Mouse (Mus musculus): ENCODE data around the gene Gng7.
A peak's percentile ranks its signal among the peaks of the same experiment; 100 is the strongest.

Gng7 gene

DNA sequence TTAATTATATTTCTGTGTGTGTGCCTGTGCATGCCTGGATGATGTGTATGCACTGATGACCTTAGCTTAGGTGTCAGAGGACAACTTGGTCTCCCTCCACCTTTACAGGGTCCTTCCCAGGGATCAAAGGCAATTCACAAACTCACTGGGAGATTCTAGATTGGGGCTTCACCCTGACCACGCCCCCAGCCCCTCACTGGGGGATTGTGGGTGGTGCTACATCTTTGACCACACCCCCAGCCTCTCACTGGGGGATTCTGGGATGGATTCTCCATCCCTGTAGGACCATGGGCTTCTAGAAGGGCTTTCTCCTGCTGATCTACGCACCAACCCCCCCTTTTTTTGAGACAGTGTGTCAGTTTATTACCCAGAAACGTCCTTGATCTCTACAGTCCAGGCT is 89.3 kb downstream of the Gng7 start:
- DNase-seq (ENCODE audit: low spot score): no peak

DNA sequence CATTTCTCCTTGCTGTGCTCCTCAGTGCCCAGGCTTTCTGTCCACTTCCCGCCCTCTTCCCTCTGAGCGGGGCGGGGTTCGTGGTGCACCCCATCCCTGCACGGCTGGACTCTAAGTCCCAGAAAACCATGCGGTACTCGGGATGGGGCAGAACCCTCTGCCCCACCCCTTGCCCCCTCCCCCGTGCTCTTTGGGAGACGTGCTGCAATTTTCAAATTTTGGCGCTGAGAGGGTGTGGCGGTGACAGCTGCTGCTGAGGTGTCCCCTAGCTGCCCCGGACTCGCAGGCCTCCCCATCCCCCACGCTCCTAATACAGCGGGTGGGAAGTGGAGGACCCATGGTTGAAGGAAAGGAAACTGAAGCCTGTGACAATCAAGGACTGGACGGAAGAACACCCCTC is 92.8 kb downstream of the Gng7 start:
- no peak for DNase-seq (ENCODE audit: low spot score)

GRCm38 (mm10) chr10:80917779-80918434 is 96.8 kb downstream of the Gng7 start, which contains the start of gene Lmnb2:
Lmnb2 (minus strand) TSS chr10:80918245.
- no peak for DNase-seq (ENCODE audit: low spot score)

DNA sequence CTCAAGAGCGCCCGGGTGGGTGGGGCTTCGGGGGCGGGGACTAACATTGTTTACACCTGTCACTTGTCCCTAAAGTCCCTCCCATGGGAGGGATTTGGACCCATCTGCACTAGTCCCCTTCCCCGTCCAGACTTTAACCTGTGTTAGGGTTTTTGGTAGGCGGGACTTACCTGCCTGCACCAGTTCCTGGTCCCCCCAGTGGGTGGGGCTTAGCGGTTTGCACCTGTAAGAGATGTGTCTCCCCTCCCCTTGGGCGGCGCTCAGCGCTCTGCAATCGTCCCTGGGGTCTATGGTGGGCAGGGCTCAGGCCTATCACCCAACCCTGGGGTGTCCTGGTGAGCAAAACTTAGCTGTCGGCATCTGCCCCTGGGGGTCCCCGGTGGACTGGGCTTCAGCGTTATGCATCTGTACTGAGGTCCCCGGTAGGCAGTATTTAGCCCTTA is 97.4 kb downstream of the Gng7 start:
- no peak for DNase-seq (ENCODE audit: low spot score)

- DNase-seq (ENCODE audit: low spot score): no peak
These were observed 99.0 kb downstream of the Gng7 start for GRCm38 (mm10) chr10:80915736-80916135.

GRCm38 (mm10) chr10:80915260-80915659 is 99.5 kb downstream of the Gng7 start:
- no peak for DNase-seq (ENCODE audit: low spot score)

DNA sequence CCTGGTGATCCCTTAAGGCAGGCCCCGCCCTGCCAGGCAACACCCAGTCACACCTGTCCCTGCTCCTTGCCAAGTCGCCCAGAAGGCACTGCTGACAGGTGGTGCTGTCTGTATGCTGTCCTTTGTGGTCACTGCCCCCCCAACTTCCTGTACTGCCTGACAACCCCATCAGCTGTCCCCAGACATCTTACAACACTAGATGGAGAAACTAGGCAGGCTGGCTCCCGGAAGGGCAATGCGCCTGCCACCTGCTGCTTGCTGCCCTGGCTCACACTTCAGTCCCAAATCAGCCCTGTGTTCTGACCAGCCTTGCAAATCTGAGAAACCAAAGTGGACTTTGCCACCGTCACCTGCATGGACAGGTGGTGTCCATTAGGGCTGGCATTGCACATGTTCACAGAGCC is 100.5 kb downstream of the Gng7 start:
- DNase-seq (ENCODE audit: low spot score): no peak

DNA sequence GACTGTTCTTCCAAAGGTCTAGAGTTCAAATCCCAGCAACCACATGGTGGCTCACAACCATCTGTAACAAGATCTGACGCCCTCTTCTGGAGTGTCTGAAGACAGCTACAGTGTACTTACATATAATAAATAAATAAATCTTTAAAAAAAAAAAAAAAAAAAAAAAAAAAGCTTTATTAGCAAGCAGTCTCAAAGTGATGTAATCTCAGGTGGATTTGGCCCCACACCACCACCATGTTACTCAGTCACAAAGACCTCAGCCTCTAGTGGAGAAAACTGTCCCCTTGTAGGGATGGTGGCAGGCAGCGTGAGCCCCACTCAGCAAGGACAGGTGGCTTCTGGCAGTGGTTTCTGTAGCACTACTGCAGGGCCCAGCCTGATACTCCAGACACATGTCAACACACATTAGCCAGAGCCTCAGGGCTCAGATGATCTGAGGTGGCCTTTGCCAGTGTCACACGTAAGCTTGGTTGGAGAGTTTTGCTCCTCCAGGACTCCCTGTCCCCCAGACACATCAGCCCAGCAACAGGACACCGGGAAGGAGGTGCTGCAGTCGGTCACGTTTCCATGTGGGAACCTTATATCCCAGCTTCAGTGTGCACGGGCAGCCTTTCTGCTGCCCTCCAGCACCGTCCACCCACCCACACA is 101.3 kb downstream of the Gng7 start:
- no peak for DNase-seq (ENCODE audit: low spot score)

DNA sequence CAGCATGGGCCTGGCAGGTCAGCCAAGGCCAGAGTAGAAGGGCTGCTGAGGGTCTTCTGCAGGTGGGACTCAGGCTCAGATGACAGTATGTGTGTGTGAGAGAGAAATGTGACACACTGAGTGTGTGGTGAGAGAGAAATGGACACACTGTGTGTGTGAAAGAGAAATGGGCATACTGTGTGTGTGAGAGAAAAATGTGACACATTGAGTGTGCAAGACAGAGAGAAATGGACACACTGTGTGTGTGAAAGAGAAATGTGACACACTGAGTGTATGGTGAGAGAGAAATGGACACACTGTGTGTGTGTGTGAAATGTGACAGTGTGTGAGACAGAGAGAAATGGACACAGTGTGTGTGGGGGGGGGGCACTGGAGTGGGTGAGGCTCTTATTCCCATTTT is 102.9 kb downstream of the Gng7 start:
- DNase-seq (ENCODE audit: low spot score): no peak

DNA sequence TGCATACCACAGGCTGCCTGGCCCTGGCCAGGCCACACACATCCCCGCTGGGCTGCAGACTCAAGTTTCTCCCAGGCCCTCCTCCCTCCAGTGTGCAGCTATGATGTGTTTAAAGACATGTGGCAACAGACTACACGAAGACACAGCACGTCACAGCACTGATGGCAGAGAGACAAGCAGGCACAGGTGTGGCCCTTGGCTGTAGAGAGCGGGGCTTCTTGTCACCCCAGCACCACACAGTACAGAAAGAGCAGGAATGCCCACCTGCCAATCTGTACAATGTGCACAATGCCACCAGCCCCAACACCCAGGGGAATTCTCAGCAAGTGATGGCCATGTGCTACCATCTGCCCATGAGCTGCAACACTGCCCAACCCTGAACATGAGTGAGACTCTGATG is 103.4 kb downstream of the Gng7 start:
- DNase-seq (ENCODE audit: low spot score): no peak

- DNase-seq (ENCODE audit: low spot score): no peak
These were observed 105.2 kb downstream of the Gng7 start for GRCm38 (mm10) chr10:80909375-80910162.

GRCm38 (mm10) chr10:80904709-80905108 is 110.0 kb downstream of the Gng7 start:
- no peak for DNase-seq (ENCODE audit: low spot score)

DNA sequence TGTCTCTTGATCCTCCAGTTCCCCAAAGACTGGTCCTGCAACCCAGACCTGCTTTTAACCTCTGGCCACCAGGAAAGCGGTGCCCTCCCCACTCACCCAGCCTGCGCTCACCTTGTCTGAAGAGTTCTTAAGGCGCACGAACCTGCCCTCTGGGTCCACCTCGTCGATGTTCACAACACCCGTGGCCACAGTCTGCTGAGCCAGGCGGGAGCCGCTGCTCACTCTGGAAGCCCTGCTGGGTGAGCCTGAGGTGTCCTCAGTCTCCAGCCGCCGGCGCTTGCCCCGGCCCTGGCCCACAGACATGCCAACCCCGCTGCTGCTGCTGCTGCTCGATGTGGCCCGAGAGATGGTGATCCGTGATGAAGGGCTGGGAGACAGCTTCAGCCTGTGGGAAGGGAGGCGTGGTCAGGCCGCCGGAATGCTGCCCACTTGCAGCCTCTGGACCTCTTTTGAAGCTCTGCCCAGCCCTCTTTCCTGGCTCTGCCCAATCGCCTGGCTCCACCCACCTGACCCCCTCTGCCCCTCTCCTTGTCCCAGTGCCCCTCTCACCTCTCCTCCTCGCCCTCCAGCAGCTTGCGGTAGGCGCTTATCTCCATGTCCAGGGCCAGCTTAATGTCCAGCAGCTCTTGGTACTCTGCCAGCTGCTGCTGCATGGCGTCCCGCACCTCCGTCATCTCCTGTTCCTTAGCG is 110.6 kb downstream of the Gng7 start:
- DNase-seq (ENCODE audit: low spot score): no peak

DNA sequence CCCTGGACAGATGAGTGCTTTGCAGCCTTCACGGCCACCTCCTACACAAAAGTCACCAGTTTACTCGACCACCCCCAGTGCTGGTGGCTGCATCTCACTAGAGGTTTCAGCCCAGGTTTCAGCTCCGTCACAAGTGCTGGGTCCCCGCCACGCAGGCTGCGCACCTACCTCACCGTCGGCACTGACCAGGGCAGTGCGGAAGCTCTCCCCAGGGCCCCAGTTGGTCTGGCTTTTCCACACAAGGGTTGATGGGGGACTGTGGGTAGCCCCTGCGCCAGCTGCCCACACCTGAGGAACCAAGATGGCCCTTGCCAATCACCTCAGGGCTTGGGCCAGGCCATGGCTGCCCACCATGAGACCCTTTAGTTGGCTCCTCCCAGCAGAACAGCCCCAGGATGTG is 111.5 kb downstream of the Gng7 start:
- DNase-seq (ENCODE audit: low spot score): no peak

DNA sequence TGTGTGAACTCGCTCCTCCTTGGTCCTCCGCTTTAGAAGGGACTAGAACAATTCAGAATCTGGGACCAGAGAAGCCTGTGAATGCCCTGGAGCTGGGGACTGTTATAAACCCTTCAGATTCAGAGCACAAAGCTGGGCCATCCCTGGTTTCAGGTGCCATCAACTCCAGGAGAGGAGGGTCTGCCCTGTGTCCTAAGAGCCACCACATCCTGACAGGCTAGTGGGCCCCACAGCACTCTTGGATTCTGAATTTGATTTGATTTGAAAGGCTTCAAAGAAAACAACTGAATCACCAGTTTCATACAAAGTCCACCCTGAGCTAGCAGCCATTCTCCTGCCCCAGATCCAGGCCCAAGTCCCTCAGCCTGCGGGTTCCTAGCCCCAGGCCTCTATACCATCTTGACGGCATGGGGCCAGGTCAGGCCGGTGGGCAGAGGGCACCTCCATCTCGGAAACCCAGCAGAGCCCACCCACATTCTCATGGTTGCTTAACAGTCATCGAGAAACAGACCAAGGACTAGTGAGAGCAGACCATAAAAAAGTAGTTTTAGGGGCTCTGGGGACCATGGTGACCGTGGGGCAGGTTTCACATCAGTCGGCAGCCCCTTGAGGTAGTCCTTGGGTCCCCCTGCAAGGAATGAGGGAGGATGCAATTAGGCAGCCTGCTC is 112.3 kb downstream of the Gng7 start:
- DNase-seq (ENCODE audit: low spot score): no peak

GRCm38 (mm10) chr10:80901409-80902272 is 113.1 kb downstream of the Gng7 start:
- DNase-seq (ENCODE audit: low spot score): no peak

DNA sequence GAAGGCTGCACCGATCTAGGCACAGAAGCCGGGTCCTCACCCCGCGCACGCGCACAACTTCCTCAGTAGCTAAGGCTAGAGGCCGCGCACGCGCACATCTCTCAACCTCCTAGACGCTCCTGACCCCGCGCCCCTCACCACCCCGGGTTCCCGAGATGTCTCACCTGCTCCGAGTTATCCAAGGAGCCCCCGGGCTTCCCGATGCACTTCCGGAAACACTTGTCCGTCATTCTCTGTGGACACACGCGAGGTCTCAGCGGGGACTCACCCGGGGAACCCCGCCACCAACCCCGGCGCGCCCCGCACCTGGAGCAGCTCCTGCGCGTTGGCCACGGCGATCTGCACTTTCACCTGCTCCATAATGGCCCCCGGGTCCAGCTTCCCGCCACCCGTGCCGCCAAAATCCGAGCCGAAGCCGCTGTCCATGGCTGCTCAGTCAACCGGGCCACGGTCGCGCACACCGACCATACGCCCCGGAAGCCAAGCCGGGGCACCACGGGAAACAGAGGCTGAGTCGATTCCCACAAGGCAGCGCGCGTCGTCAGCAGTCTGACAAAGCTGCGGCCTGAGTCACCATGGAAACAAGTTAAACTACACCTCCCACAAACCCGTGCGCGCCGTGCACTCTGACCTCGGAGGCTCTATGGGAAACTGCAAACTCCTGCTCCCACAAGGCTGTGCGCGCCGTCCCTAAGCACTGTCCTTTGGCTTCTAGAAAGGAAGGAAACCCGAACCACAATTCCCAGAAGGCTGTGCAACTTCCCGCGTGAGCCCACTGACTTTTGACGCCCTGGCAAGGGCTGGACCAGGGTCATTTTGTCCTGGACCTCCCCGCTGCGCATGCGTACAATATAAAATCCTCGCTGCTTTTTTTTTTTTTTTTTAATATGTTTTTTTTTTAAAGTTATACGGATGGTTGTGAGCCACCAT is 114.2 kb downstream of the Gng7 start, which contains the start of gene Timm13:
Gene Timm13 (minus strand): TSS at position 652 of the 930 bp plus-strand sequence.
- DNase-seq (ENCODE audit: low spot score): peak; percentile 94

- no peak for DNase-seq (ENCODE audit: low spot score)
These were observed 115.0 kb downstream of the Gng7 start for GRCm38 (mm10) chr10:80899591-80900317.

- no peak for DNase-seq (ENCODE audit: low spot score)
These were observed 115.7 kb downstream of the Gng7 start for GRCm38 (mm10) chr10:80899074-80899473.
